Mouse (Mus musculus): Measurements from ENCODE around the gene Pex10. TPM values are rescaled to one million over a fixed set of nuclear protein-coding genes. Genes with fewer than 3 reads are reported as not detected.

Gene Pex10
- polyA plus RNA-seq, 1 experiment from 2014 or later: 5.6 TPM

Other genes starting within 250 kb of the Pex10 start
- 0.22 and 0.27 TPM in 2 replicates for gene Ttc34, start 229.6 kb upstream of the Pex10 start, polyA plus RNA-seq (2014; fragmentation: Nextera tagmentation; extraction: Ambion mirVana)
- gene Mmel1, start 197.4 kb upstream of the Pex10 start, polyA plus RNA-seq (2014; fragmentation: Nextera tagmentation; extraction: Ambion mirVana): 0.22 and 0.71 TPM in 2 replicates
- 52.1 and 56.8 TPM in 2 replicates for gene Fam213b, start 167.9 kb upstream of the Pex10 start, polyA plus RNA-seq (2014; fragmentation: Nextera tagmentation; extraction: Ambion mirVana)
- gene Tnfrsf14, start 138.5 kb upstream of the Pex10 start, polyA plus RNA-seq (2014; fragmentation: Nextera tagmentation; extraction: Ambion mirVana): 0.46 and 1.2 TPM in 2 replicates
- gene Hes5, start 106.1 kb upstream of the Pex10 start, polyA plus RNA-seq (2014; fragmentation: Nextera tagmentation; extraction: Ambion mirVana): 0.24 and 0.47 TPM in 2 replicates
- 41.4 and 42.1 TPM in 2 replicates for gene Pank4, start 102.9 kb upstream of the Pex10 start, polyA plus RNA-seq (2014; fragmentation: Nextera tagmentation; extraction: Ambion mirVana)
- gene Plch2, start 10.2 kb upstream of the Pex10 start, polyA plus RNA-seq (2014; fragmentation: Nextera tagmentation; extraction: Ambion mirVana): 0.16 and 0.22 TPM in 2 replicates
- gene Rer1, start 19.4 kb downstream of the Pex10 start, polyA plus RNA-seq (2014; fragmentation: Nextera tagmentation; extraction: Ambion mirVana): 131 and 141 TPM in 2 replicates
- gene Morn1, start 19.6 kb downstream of the Pex10 start, polyA plus RNA-seq (2014; fragmentation: Nextera tagmentation; extraction: Ambion mirVana): 2.5 and 3.0 TPM in 2 replicates
- gene Ski, start 155.6 kb downstream of the Pex10 start, polyA plus RNA-seq (2014; fragmentation: Nextera tagmentation; extraction: Ambion mirVana): 16.2 TPM in 2 replicates
- 68.5 and 74.8 TPM in 2 replicates for gene Faap20, start 182.8 kb downstream of the Pex10 start, polyA plus RNA-seq (2014; fragmentation: Nextera tagmentation; extraction: Ambion mirVana)

Data from heart, embryonic 14.5 days (tissue).